Mouse (Mus musculus) kidney, postnatal 4 days (tissue): ENCODE data around the gene Lrrc28.

Experiments
- DNase-seq, 2 experiments: peaks; one replicate each; pipeline ENCODE4 v3.0.0; 2021; ENCODE audit warnings: mixed read lengths in 2 of 2

The Lrrc28 gene

DNA sequence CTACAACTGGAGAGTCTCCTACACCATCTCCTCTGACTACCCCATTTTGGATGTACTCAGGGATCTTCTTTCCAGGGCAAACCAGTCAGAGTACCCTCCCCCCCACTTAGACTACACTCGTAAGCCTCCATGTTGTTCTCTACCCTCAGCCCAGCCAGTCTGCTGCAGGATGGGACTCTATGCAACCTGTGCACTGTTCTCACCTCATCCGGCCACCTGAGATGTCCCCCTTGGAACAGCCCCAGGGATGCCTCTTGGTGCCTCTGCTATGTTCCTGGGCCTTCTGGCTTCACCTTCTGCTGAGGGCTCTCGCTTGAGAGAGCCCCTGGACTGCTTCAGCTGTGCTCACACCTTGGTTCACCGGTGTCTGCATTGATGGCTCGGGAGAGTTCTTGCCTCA is 158.7 kb downstream of the Lrrc28 start:
- DNase-seq, result no peak

DNA sequence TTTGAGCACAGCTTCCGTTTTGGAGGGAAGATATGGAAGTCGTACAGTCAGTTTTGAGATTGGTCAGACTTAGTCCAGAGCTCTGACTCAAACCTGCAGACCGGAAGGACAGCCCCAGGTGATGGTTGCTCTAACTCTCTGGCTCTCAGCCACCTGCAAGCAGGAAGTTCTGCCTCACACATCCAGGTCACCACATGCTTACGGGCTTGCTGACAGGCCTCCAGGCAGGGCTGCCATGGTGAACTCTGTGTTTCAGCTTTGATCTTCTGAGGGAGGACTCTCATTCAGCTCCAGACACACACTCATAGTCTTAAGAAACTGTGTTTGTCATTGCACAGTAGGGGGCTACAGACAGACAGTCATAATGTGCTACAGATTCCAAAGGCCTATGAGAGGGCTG is 161.4 kb downstream of the Lrrc28 start:
- no peak for DNase-seq

DNA sequence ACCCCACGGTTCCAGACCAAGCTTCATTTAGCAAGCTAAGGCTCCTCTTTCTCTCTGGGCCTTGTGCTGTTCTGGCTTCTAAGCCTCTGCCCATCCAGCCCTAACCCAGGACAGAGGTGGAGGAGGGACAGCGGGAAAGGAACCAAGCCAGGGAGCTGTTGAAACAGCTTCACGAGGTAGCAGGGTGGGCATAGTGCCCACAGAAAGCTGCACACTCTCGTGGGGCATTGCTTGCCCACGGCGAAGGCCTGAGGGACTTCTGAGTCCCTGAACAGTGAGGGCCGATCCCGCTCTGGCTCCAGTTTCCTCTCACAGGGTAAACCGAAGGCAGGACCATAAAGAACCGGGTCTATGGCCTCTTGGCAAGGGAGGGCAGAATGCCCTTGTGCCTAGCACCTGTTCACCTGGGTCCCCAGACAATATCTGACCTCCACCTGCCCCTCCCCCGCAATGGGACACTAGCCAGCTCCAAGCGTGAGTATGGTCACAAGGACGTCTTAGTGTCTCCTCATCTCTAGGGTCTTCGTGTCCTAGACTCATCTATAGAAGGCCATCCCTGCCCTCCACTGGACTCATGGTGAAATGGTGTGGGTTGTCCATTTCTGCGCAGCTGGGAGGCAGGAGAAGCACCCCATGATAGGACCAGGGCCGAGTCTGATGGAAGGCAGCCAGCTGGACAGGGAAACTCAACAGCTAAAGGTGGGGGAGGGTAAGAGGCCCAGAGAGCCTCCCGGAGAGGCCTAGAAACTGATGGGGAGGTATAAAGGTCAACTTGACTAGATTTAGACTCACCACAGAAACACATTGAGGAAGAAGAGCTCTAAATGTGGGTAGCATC is 165.3 kb downstream of the Lrrc28 start:
- peak; percentile 36 to 56 for DNase-seq

DNA sequence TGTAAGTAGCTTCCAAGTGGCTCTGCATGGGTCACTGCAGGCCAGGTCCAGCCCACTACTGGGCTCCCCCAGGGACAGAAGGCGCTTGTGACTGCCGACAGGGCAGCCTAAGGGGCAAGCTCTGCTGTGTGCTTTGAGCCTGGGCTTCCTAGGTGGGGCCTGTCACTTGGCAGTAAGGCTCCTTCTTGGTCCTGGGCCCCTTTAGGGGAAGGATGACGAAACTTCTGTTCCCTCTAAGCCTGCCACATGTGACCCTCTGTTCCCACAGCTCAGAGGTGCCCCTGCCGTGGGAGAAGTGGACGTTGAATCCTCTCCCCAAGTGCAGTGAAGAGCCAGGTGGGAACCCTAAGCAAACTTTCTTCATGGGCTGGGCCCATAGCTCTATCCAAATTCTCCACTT is 165.9 kb downstream of the Lrrc28 start:
- no peak for DNase-seq

DNA sequence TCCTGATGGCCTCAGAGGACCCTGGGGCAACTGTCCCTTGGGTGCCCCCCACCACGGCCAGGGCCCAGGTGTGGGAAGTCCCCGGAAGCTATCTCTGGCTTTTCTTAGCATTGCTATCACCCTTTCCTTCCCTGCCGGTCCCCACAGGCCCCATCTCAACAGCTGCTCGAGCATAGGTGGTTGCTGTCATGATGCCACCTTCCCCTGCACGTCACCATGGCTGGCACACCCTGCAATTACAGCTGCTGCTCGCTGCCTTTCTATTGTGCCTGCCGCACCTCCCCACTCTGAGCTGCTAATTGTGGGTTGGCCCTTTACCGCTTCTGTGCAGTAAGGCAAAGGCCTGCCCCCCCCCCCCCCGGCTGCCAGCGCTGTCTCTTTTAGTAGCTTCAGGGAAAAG is 167.1 kb downstream of the Lrrc28 start:
- no peak for DNase-seq

DNA sequence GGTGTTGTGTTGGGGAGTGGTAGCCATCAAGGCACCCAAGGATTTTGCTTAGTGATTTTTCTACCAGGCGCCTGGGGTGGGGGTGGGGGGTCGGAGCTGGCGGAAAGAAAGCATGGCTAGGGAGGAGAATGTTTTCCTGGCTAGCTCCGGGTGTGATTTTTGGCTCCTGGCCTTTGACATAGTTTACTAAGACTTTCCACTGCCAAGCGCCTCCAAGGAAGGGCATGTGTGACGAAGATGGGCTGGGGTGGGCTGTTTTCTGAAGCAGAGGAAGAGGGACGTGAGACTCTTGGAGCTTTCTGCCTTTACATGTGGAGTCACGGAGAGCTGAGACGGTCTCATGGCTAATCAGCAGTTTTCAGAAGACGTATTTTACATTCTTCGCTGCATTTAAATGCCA is 173.8 kb downstream of the Lrrc28 start:
- peak; percentile 25 to 51 for DNase-seq

DNA sequence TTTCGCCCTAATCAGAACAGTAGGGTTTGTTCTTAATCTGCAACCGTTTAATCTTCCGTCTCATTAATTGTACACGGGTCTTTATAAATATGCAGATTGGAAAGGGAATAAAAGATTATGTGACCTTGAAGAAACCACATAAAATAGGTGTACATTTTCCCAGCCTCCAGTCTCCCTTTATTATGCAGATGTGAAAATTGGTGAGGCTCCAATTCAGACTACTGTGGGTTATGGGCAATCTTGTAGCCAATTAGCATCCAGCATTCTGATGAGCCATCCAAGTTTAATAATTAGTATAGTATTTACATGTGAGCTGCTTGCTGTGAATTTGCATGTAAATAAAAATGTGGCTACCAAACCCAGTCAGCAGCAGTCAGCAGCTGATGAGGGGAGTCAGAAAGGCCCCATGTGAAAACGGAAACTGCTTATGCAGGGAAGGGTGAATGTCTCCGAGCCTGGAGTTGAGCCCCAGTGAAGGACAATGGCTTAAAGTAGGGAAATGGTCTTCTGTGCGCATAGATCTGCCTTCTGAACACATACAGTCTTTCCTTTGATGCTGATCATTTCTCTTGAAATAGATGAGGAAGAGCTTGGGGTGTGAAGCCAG is 176.2 kb downstream of the Lrrc28 start:
- DNase-seq, result no peak

DNA sequence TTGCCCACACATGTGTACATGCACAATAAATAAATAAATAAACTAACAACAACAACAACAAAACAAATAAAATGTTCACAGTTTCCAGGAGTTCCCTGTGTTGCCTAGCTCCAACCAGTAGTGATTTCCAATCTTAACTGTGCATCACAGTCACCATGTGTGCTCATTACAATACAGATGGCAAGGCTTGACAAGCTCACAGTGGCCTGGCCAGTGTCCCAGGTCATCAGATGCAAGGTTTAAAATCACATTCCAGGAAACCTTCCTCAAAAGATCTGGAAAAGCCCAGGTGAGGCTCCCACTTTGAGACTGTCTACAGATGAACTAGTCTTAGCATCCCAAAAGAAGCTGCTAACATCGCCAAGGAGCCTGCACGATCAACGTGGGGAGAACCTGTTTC is 176.9 kb downstream of the Lrrc28 start:
- DNase-seq, result no peak

DNA sequence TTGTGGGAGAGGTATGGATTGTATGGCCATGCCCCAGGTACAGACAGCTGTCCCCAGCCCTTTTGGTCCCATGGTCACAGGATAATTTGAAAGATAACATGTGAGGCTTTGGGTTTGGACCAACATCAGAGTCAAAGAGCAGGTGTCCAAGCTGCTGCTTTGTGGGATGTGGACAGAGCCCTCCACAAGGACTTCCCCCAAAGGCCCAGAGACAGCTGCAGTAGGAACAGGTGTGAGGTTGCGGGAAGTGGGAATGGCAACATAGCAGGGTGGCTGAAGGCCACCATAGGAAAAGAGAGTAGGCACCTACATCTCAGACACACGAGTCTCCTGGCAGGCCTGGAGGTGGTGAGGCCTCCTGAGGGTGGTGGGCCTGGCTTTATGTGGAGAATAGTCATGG is 178.7 kb downstream of the Lrrc28 start:
- no peak for DNase-seq

DNA sequence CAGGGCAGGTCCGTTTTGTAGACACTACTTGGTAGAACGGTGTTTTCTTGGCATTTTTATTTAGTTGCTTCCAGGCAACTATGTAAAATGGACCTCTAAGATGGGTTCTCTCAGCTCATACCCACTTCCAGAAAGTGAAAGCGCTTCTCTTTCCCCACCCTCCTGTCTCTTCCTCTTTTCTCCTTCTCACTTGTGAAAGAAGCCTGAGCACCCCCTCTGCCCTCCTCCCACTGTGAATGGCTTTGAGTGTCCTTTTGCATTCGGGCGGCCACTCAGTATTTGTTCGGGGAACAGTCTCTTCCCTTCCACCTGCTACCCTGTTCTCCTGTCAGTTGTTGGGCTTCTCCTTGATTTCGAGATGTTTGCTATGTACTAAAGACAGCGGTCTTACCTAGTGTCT is 180.4 kb downstream of the Lrrc28 start:
- no peak for DNase-seq

DNA sequence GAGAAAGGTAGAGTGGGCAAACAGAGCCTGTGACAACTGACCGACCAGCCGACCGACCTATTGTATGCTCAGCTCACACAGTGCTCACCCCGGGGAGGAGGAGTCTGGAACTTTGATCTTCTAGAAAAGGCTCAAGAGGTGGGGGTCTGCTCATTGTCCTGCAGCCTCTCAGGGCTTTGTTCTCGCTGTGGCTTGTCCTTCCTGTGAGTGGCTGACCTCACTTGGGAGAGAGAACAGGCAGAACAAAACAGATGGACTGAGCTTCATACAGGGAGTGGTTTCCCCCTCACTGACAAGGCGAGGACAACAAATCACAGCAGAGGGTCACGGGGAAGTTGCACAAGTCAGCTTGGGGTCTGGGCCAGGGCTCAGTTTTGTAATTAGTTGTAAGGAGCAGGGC is 181.5 kb downstream of the Lrrc28 start:
- peak; percentile 35 to 58 for DNase-seq
